Mouse (Mus musculus) olfactory bulb, adult 2 months (tissue): Measurements from ENCODE around the gene Gm42421.

Experiments
- CTCF ChIP-seq: fragments of 200-500 bp; IDR thresholded peaks from 2 replicates; pipeline ENCODE4 v1.5.1; 2012; ENCODE audit warnings: low read depth, mild to moderate bottlenecking, low read length, moderate library complexity; ENCODE audit not compliant: insufficient read depth
- POLR2A ChIP-seq: fragments of 200-500 bp; IDR thresholded peaks from 2 replicates; pipeline ENCODE4 v1.6.1; 2012; ENCODE audit warnings: mild to moderate bottlenecking, low read depth, low read length, moderate library complexity; ENCODE audit not compliant: insufficient read depth

DNA sequence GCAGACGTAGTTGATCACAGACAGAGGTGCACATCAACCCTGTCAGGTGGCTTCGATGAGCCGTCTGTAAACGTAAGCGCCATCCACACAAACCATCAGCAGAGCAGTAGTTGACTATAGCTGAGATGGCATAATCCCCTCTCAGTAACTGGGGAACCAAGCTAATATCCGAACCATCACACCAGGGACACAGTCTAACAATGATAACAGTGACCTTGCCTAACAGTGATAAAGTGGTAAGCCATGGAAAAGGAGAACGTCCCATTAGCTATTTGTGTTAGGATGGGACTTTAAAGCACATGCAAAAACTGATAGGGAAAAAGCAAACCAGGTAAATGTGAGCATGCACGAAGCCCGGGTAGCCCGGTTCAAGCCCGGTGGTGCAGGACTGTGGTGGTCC is 48.3 kb downstream of the Gm42421 start:
- no peak for TF ChIP-seq CTCF
- no peak for TF ChIP-seq POLR2A
